Mouse (Mus musculus): ENCODE data around the gene Mbd3. TPM values are rescaled to one million over a fixed set of nuclear protein-coding genes. Genes with fewer than 3 reads are reported as not detected.
A peak's percentile ranks its signal among the peaks of the same experiment; 100 is the strongest.

The Mbd3 gene
- polyA plus RNA-seq, 1 experiment from 2014 or later = 171 TPM

GRCm38 (mm10) chr10:80374063-80374462 lies 25.3 kb downstream of the Mbd3 start:
- 6% methylated on average over 6 of the region's 6 CpGs for WGBS (ENCODE audit: insufficient replicate concordance)
- no peak overlapping the region for H3K27ac ChIP-seq (ENCODE audit: low read depth, low read length)
- no peak overlapping the region for H3K4me3 ChIP-seq (ENCODE audit: low read depth, low read length)
- no peaks in the 10 kb centered on the region for H3K36me3 ChIP-seq (ENCODE audit: control insufficient read depth, insufficient read depth, low read length)
- no peaks in the 10 kb centered on the region for H3K4me1 ChIP-seq (ENCODE audit: control insufficient read depth, insufficient read depth, low read length)
- H3K4me2 ChIP-seq = no peak overlapping the region
- H3K9me3 ChIP-seq (replicated peaks; ENCODE audit: control insufficient read depth, low read length) = no peaks in the 10 kb centered on the region
- ATAC-seq (replicated peaks; ENCODE audit: insufficient number of reproducible peaks, low FRiP score, low TSS enrichment) = no peak
- H3K9ac ChIP-seq (ENCODE audit: low read depth, low read length) = no peak overlapping the region
- peaks cover 6% of the 10 kb centered on the region for H3K27me3 ChIP-seq (ENCODE audit: control insufficient read depth, insufficient read depth, low read length)

GRCm38 (mm10) chr10:80372706-80373105 lies 26.6 kb downstream of the Mbd3 start:
- no peak for ATAC-seq (replicated peaks; ENCODE audit: insufficient number of reproducible peaks, low FRiP score, low TSS enrichment)
- H3K36me3 ChIP-seq (ENCODE audit: control insufficient read depth, insufficient read depth, low read length) = no peaks in the 10 kb centered on the region
- H3K27ac ChIP-seq (ENCODE audit: low read depth, low read length) = no peak overlapping the region
- no peaks in the 10 kb centered on the region for H3K9me3 ChIP-seq (replicated peaks; ENCODE audit: control insufficient read depth, low read length)
- H3K4me1 ChIP-seq (ENCODE audit: control insufficient read depth, insufficient read depth, low read length) = no peaks in the 10 kb centered on the region
- WGBS (ENCODE audit: insufficient replicate concordance) = 79% methylated on average over 6 of the region's 6 CpGs
- peaks cover 8% of the 10 kb centered on the region for H3K27me3 ChIP-seq (ENCODE audit: control insufficient read depth, insufficient read depth, low read length)
- no peak overlapping the region for H3K9ac ChIP-seq (ENCODE audit: low read depth, low read length)
- H3K4me2 ChIP-seq = no peak overlapping the region
- no peak overlapping the region for H3K4me3 ChIP-seq (ENCODE audit: low read depth, low read length)

- Histone ChIP-seq H3K27ac (ENCODE audit: low read depth, low read length) (no peak overlapping the region), H3K9ac (ENCODE audit: low read depth, low read length) (no peak overlapping the region), H3K27me3 (ENCODE audit: control insufficient read depth, insufficient read depth, low read length) (peaks cover 11% of the 10 kb centered on the region), H3K4me1 (ENCODE audit: control insufficient read depth, insufficient read depth, low read length) (no peaks in the 10 kb centered on the region), H3K4me2 (peak overlapping the region; percentile 44), H3K4me3 (ENCODE audit: low read depth, low read length) (no peak overlapping the region), H3K36me3 (ENCODE audit: control insufficient read depth, insufficient read depth, low read length) (no peaks in the 10 kb centered on the region), H3K9me3 (replicated peaks; ENCODE audit: control insufficient read depth, low read length) (no peaks in the 10 kb centered on the region)
- WGBS (ENCODE audit: insufficient replicate concordance) = 49% methylated on average over 9 of the region's 9 CpGs
- ATAC-seq (replicated peaks; ENCODE audit: insufficient number of reproducible peaks, low FRiP score, low TSS enrichment) = no peak
Measured at GRCm38 (mm10) chr10:80371983-80372382, 27.4 kb downstream of the Mbd3 start.

- Histone ChIP-seq H3K4me2 (peak overlapping the region; percentile 44), H3K4me1 (ENCODE audit: control insufficient read depth, insufficient read depth, low read length) (no peaks in the 10 kb centered on the region), H3K36me3 (ENCODE audit: control insufficient read depth, insufficient read depth, low read length) (no peaks in the 10 kb centered on the region), H3K27me3 (ENCODE audit: control insufficient read depth, insufficient read depth, low read length) (peaks cover 11% of the 10 kb centered on the region), H3K4me3 (ENCODE audit: low read depth, low read length) (0 out of 2 replicates have a peak overlapping the region, but pooled peaks have one; percentile 16), H3K27ac (ENCODE audit: low read depth, low read length) (no peak overlapping the region), H3K9ac (ENCODE audit: low read depth, low read length) (no peak overlapping the region), H3K9me3 (replicated peaks; ENCODE audit: control insufficient read depth, low read length) (no peaks in the 10 kb centered on the region)
- 5% methylated on average over 12 of the region's 12 CpGs for WGBS (ENCODE audit: insufficient replicate concordance)
- ATAC-seq (replicated peaks; ENCODE audit: insufficient number of reproducible peaks, low FRiP score, low TSS enrichment) = no peak
Measured at GRCm38 (mm10) chr10:80371411-80371966, 27.9 kb downstream of the Mbd3 start.

- Histone ChIP-seq H3K27ac (ENCODE audit: low read depth, low read length) (no peak overlapping the region), H3K9me3 (replicated peaks; ENCODE audit: control insufficient read depth, low read length) (no peaks in the 10 kb centered on the region), H3K36me3 (ENCODE audit: control insufficient read depth, insufficient read depth, low read length) (no peaks in the 10 kb centered on the region), H3K4me2 (no peak overlapping the region), H3K9ac (ENCODE audit: low read depth, low read length) (no peak overlapping the region), H3K4me3 (ENCODE audit: low read depth, low read length) (no peak overlapping the region), H3K4me1 (ENCODE audit: control insufficient read depth, insufficient read depth, low read length) (no peaks in the 10 kb centered on the region), H3K27me3 (ENCODE audit: control insufficient read depth, insufficient read depth, low read length) (peaks cover 11% of the 10 kb centered on the region)
- no peak for ATAC-seq (replicated peaks; ENCODE audit: insufficient number of reproducible peaks, low FRiP score, low TSS enrichment)
- 74% methylated on average over 21 of the region's 21 CpGs for WGBS (ENCODE audit: insufficient replicate concordance)
Measured at GRCm38 (mm10) chr10:80369995-80370747, 29.2 kb downstream of the Mbd3 start.

- H3K4me1 ChIP-seq (ENCODE audit: control insufficient read depth, insufficient read depth, low read length) = no peaks in the 10 kb centered on the region
- no peak for ATAC-seq (replicated peaks; ENCODE audit: insufficient number of reproducible peaks, low FRiP score, low TSS enrichment)
- H3K27ac ChIP-seq (ENCODE audit: low read depth, low read length) = no peak overlapping the region
- no peak overlapping the region for H3K4me3 ChIP-seq (ENCODE audit: low read depth, low read length)
- H3K9ac ChIP-seq (ENCODE audit: low read depth, low read length) = no peak overlapping the region
- 86% methylated on average over 6 of the region's 6 CpGs for WGBS (ENCODE audit: insufficient replicate concordance)
- H3K27me3 ChIP-seq (ENCODE audit: control insufficient read depth, insufficient read depth, low read length) = peaks cover 25% of the 10 kb centered on the region
- H3K36me3 ChIP-seq (ENCODE audit: control insufficient read depth, insufficient read depth, low read length) = no peaks in the 10 kb centered on the region
- no peak overlapping the region for H3K4me2 ChIP-seq
- no peaks in the 10 kb centered on the region for H3K9me3 ChIP-seq (replicated peaks; ENCODE audit: control insufficient read depth, low read length)
Measured at GRCm38 (mm10) chr10:80368392-80368791, 31.0 kb downstream of the Mbd3 start.

GRCm38 (mm10) chr10:80367954-80368353 lies 31.4 kb downstream of the Mbd3 start:
- Histone ChIP-seq H3K4me3 (ENCODE audit: low read depth, low read length) (no peak overlapping the region), H3K4me2 (no peak overlapping the region), H3K27me3 (ENCODE audit: control insufficient read depth, insufficient read depth, low read length) (peaks cover 25% of the 10 kb centered on the region), H3K36me3 (ENCODE audit: control insufficient read depth, insufficient read depth, low read length) (no peaks in the 10 kb centered on the region), H3K9ac (ENCODE audit: low read depth, low read length) (no peak overlapping the region), H3K27ac (ENCODE audit: low read depth, low read length) (no peak overlapping the region), H3K4me1 (ENCODE audit: control insufficient read depth, insufficient read depth, low read length) (no peaks in the 10 kb centered on the region), H3K9me3 (replicated peaks; ENCODE audit: control insufficient read depth, low read length) (no peaks in the 10 kb centered on the region)
- 51% methylated on average over 5 of the region's 5 CpGs for WGBS (ENCODE audit: insufficient replicate concordance)
- ATAC-seq (replicated peaks; ENCODE audit: insufficient number of reproducible peaks, low FRiP score, low TSS enrichment) = no peak

- ATAC-seq (replicated peaks; ENCODE audit: insufficient number of reproducible peaks, low FRiP score, low TSS enrichment) = no peak
- no peaks in the 10 kb centered on the region for H3K9me3 ChIP-seq (replicated peaks; ENCODE audit: control insufficient read depth, low read length)
- no peak overlapping the region for H3K4me3 ChIP-seq (ENCODE audit: low read depth, low read length)
- H3K4me1 ChIP-seq (ENCODE audit: control insufficient read depth, insufficient read depth, low read length) = no peaks in the 10 kb centered on the region
- 65% methylated on average over 6 of the region's 6 CpGs for WGBS (ENCODE audit: insufficient replicate concordance)
- no peak overlapping the region for H3K27ac ChIP-seq (ENCODE audit: low read depth, low read length)
- no peak overlapping the region for H3K4me2 ChIP-seq
- H3K27me3 ChIP-seq (ENCODE audit: control insufficient read depth, insufficient read depth, low read length) = peaks cover 24% of the 10 kb centered on the region
- no peaks in the 10 kb centered on the region for H3K36me3 ChIP-seq (ENCODE audit: control insufficient read depth, insufficient read depth, low read length)
- no peak overlapping the region for H3K9ac ChIP-seq (ENCODE audit: low read depth, low read length)
Measured at GRCm38 (mm10) chr10:80365736-80366135, 33.6 kb downstream of the Mbd3 start.

GRCm38 (mm10) chr10:80363734-80364133 lies 35.6 kb downstream of the Mbd3 start:
- H3K36me3 ChIP-seq (ENCODE audit: control insufficient read depth, insufficient read depth, low read length) = no peaks in the 10 kb centered on the region
- H3K4me1 ChIP-seq (ENCODE audit: control insufficient read depth, insufficient read depth, low read length) = no peaks in the 10 kb centered on the region
- H3K4me2 ChIP-seq = no peak overlapping the region
- no peak overlapping the region for H3K27ac ChIP-seq (ENCODE audit: low read depth, low read length)
- no peak overlapping the region for H3K4me3 ChIP-seq (ENCODE audit: low read depth, low read length)
- no peaks in the 10 kb centered on the region for H3K9me3 ChIP-seq (replicated peaks; ENCODE audit: control insufficient read depth, low read length)
- ATAC-seq (replicated peaks; ENCODE audit: insufficient number of reproducible peaks, low FRiP score, low TSS enrichment) = no peak
- 52% methylated on average over 6 of the region's 6 CpGs for WGBS (ENCODE audit: insufficient replicate concordance)
- peaks cover 44% of the 10 kb centered on the region for H3K27me3 ChIP-seq (ENCODE audit: control insufficient read depth, insufficient read depth, low read length)
- H3K9ac ChIP-seq (ENCODE audit: low read depth, low read length) = no peak overlapping the region

Data from heart, embryonic 11.5 days (tissue).